Mouse (Mus musculus) liver, embryonic 14.5 days (tissue): ENCODE measurements at regions not wholly inside any gene's neighbourhood (a gene's known extent, or its start where the extent isn't known, plus 50 kb on each side); places are given as distances from the start of the nearest gene placed in this dataset.

Source experiments
- CTCF ChIP-seq: IDR thresholded peaks from 2 replicates; pipeline ENCODE4 v1.5.1; 2016; ENCODE audit warnings: antibody characterized with exemption, low read depth, control low read depth
- EP300 ChIP-seq: IDR thresholded peaks from 2 replicates; pipeline ENCODE4 v1.6.1; 2016; ENCODE audit warnings: antibody characterized with exemption, low read depth

- TF ChIP-seq CTCF (no peak), EP300 (no peak)
Observed at GRCm38 (mm10) chr6:93011906-93012305, 68.6 kb upstream of the Adamts9 start.
